Comparison of ENCODE assay signal across 9 mouse cellular contexts in genomic region chr6:54041386-54042043, GRCm38 (mm10). TPM values are rescaled to one million over a fixed set of nuclear protein-coding genes. Genes with fewer than 3 reads are reported as not detected.
DNase-seq lines count a peak whose midpoint lies in the region; ATAC-seq lines count a peak whose summit lies in the region.
"Had no signal": no experiment of that assay in that cellular context is flagged by ENCODE, and none has a peak within 500 bp of the region (broad histone marks: within the 10 kb centered on the region; RNA-seq: fewer than 3 reads in every experiment).

No protein-coding gene starts in this region.

- no peak for ATAC-seq in kidney, embryonic 15.5 days (replicated peaks; ENCODE audit: low FRiP score)
- ATAC-seq in intestine, embryonic 15.5 days, result no peak
- no peak for ATAC-seq in neural tube, embryonic 14.5 days (ENCODE audit: low read depth)

- no peak overlapping the region for H3K9ac ChIP-seq in kidney, embryonic 15.5 days
- H3K9ac ChIP-seq in intestine, embryonic 15.5 days, result no peak overlapping the region
- H3K9ac ChIP-seq in neural tube, embryonic 14.5 days (replicated peaks; ENCODE audit: low read depth, low read length), result no peak overlapping the region; the same call in 1 of the 2 replicates

- WGBS in kidney, embryonic 15.5 days, result 28% methylated on average over 13 of the region's 13 CpGs
- WGBS in forebrain, embryonic 10.5 days, result 27% methylated on average over 13 of the region's 13 CpGs
- WGBS in intestine, embryonic 15.5 days, result 56% methylated on average over 13 of the region's 13 CpGs
- WGBS in neural tube, embryonic 14.5 days, result 25% methylated on average over 13 of the region's 13 CpGs

- DNase-seq in kidney, adult 18-20 months, result no peak
- DNase-seq in forebrain, embryonic 10.5 days (ENCODE audit: extremely low spot score, low spot score), result no peak
- DNase-seq in spleen, adult 12 weeks (ENCODE audit: low spot score), result no peak
- no peak for DNase-seq in adrenal gland, postnatal 36 days
- no peak for DNase-seq in frontal cortex, postnatal 10 days (ENCODE audit: low spot score in 2 of 2)
- DNase-seq: embryo, embryonic 11 days had no signal

- peaks cover 25% of the 10 kb centered on the region for H3K4me1 ChIP-seq in kidney, embryonic 15.5 days
- peaks cover 42% of the 10 kb centered on the region for H3K4me1 ChIP-seq in forebrain, embryonic 10.5 days
- peaks cover 8% of the 10 kb centered on the region; the same call in 1 of the 2 replicates for H3K4me1 ChIP-seq in intestine, embryonic 15.5 days (replicated peaks)
- peaks cover 7% of the 10 kb centered on the region; the same call in 1 of the 2 replicates for H3K4me1 ChIP-seq in neural tube, embryonic 14.5 days (ENCODE audit: control insufficient read depth, insufficient read depth, low read length)

- peaks cover 51% of the 10 kb centered on the region for H3K27me3 ChIP-seq in kidney, embryonic 15.5 days
- H3K27me3 ChIP-seq in forebrain, embryonic 10.5 days (ENCODE audit: poor library complexity, severe bottlenecking), result peaks cover 70% of the 10 kb centered on the region
- H3K27me3 ChIP-seq in intestine, embryonic 15.5 days (replicated peaks), result peaks cover 4% of the 10 kb centered on the region; the same call in 1 of the 2 replicates
- H3K27me3 ChIP-seq in neural tube, embryonic 14.5 days (ENCODE audit: control insufficient read depth, insufficient read depth, low read length), result no peaks in the 10 kb centered on the region; the same call in 1 of the 2 replicates

- H3K4me3 ChIP-seq in kidney, embryonic 15.5 days (replicated peaks), result peak overlapping the region; percentile 58; the same call in 1 of the 2 replicates
- peak overlapping the region; percentile 72; the same call in 1 of the 2 replicates for H3K4me3 ChIP-seq in forebrain, embryonic 10.5 days
- H3K4me3 ChIP-seq in intestine, embryonic 15.5 days (replicated peaks), result no peak overlapping the region
- peak overlapping the region; percentile 67; the same call in 1 of the 2 replicates for H3K4me3 ChIP-seq in neural tube, embryonic 14.5 days (ENCODE audit: low read depth, low read length)

- peak overlapping the region; percentile 98 for H3K4me2 ChIP-seq in kidney, embryonic 15.5 days
- peak overlapping the region; percentile 5; the same call in 1 of the 2 replicates for H3K4me2 ChIP-seq in intestine, embryonic 15.5 days (replicated peaks)
- H3K4me2 ChIP-seq in neural tube, embryonic 14.5 days (ENCODE audit: low read depth, low read length), result peak overlapping the region; percentile 88

- H3K27ac ChIP-seq in kidney, embryonic 15.5 days, result no peak overlapping the region
- no peak overlapping the region for H3K27ac ChIP-seq in forebrain, embryonic 10.5 days
- no peak overlapping the region for H3K27ac ChIP-seq in intestine, embryonic 15.5 days
- no peak overlapping the region for H3K27ac ChIP-seq in neural tube, embryonic 14.5 days (ENCODE audit: low read depth, low read length)

- no peaks in the 10 kb centered on the region for H3K36me3 ChIP-seq in kidney, embryonic 15.5 days
- no peaks in the 10 kb centered on the region for H3K36me3 ChIP-seq in forebrain, embryonic 10.5 days (replicated peaks)
- no peaks in the 10 kb centered on the region for H3K36me3 ChIP-seq in intestine, embryonic 15.5 days
- no peaks in the 10 kb centered on the region for H3K36me3 ChIP-seq in neural tube, embryonic 14.5 days (ENCODE audit: control insufficient read depth, insufficient read depth, low read length)

- no peaks in the 10 kb centered on the region for H3K9me3 ChIP-seq in kidney, embryonic 15.5 days (replicated peaks)
- peaks cover 3% of the 10 kb centered on the region; the same call in 1 of the 2 replicates for H3K9me3 ChIP-seq in forebrain, embryonic 10.5 days
- no peaks in the 10 kb centered on the region for H3K9me3 ChIP-seq in intestine, embryonic 15.5 days
- H3K9me3 ChIP-seq in neural tube, embryonic 14.5 days (ENCODE audit: control insufficient read depth, low read length), result no peaks in the 10 kb centered on the region

RNA-seq across cellular contexts. Expression of gene Chn2, which starts 2.2 kb away (rescaled TPM):
- 15.5 and 16.8 TPM in 2 replicates for polyA plus RNA-seq in kidney, embryonic 15.5 days (2015; fragmentation: Nextera tagmentation; extraction: Ambion mirVana)
- polyA plus RNA-seq in forebrain, embryonic 10.5 days (2016; fragmentation: Nextera tagmentation; extraction: Ambion mirVana), result 9.5 and 10.6 TPM in 2 replicates
- polyA plus RNA-seq in intestine, embryonic 15.5 days (2015; fragmentation: Nextera tagmentation; extraction: Ambion mirVana), result 19.7 and 20.8 TPM in 2 replicates
- polyA plus RNA-seq in neural tube, embryonic 14.5 days (2014; fragmentation: Nextera tagmentation; extraction: Ambion mirVana), result 23.5 and 30.1 TPM in 2 replicates
- total RNA-seq in adrenal gland, postnatal 36 days (2021), result 10 to 100 TPM in 1 of 2 experiments, 1 to 10 TPM in 1; 5.5 to 15.6 TPM

Comparison
In these comparisons a context has a peak if more than half of its experiments do, and no peak if none do; other contexts are left out.
1. H3K4me2 ChIP-seq: peak in every context shown above with its lines; median percentile 98 in kidney, embryonic 15.5 days; 88 in neural tube, embryonic 14.5 days; 5 in intestine, embryonic 15.5 days.